ENCODE assay signal across 8 mouse cellular contexts in the genomic region with DNA sequence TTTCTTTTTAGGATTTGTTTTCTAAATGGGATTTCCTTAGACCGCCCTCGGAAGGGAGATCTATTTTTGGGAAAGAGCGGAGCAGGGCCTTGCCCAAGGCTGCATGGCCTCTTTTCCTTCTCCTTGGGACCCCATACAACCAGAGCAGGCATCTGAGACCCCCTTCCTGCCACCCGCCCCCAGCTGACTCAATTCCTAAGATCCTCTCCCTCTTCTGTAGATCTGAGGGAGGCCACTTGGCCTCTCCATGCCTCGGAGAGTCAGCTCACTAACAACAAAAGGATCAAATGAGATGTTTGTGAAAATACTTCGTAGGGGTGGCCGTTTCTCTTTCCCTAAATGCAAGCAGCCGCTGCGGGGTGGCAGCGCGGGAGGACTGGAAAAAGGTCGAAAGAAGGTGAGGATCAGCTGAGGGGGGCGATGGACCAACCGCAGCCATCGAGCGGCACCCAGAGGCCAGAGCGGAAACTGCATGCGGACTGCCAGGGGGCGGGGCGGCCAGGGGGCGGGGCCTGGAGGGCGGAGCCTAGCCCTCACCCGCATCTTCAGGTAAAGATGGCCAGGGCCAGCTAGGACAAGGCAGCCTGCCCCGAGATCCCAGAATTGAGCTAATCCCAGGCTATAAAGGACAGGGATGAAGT. TPM values are rescaled to one million over a fixed set of nuclear protein-coding genes. Genes with fewer than 3 reads are reported as not detected.
DNase-seq lines count a peak whose midpoint lies in the region; ATAC-seq lines count a peak whose summit lies in the region.

No protein-coding gene starts in this region.

- WGBS in limb, embryonic 12.5 days: 10% methylated on average over 24 of the region's 24 CpGs
- WGBS in midbrain, embryonic 13.5 days: 8% methylated on average over 24 of the region's 24 CpGs

- peak; percentile 95 for DNase-seq in heart, adult 11 months
- no peak for DNase-seq in heart, postnatal 25 days (ENCODE audit: low spot score)
- peak; percentile 84 to 91 for DNase-seq in cerebellum, postnatal 4 days (ENCODE audit: low spot score in 2 of 2)
- peak; percentile 83 for DNase-seq in gastrocnemius, postnatal 10 days
- DNase-seq in spleen, adult 12 weeks (ENCODE audit: low spot score): peak; percentile 42

- H3K4me3 ChIP-seq in limb, embryonic 12.5 days (replicated peaks): peak overlapping the region; percentile 8
- H3K4me3 ChIP-seq in midbrain, embryonic 13.5 days (replicated peaks): no peak overlapping the region

- no peak overlapping the region for H3K9ac ChIP-seq in limb, embryonic 12.5 days (replicated peaks)
- 0 out of 2 replicates have a peak overlapping the region, but pooled peaks have one; percentile 39 for H3K9ac ChIP-seq in midbrain, embryonic 13.5 days (replicated peaks)

- H3K27ac ChIP-seq in limb, embryonic 12.5 days: no peak overlapping the region
- H3K27ac ChIP-seq in midbrain, embryonic 13.5 days: no peak overlapping the region

- H3K4me2 ChIP-seq in limb, embryonic 12.5 days: peak overlapping the region; percentile 48
- H3K4me2 ChIP-seq in midbrain, embryonic 13.5 days (replicated peaks): peak overlapping the region; percentile 45

- H3K9me3 ChIP-seq in limb, embryonic 12.5 days: no peaks in the 10 kb centered on the region
- H3K9me3 ChIP-seq in midbrain, embryonic 13.5 days: no peaks in the 10 kb centered on the region

- no peaks in the 10 kb centered on the region; the same call in 1 of the 2 replicates for H3K4me1 ChIP-seq in limb, embryonic 12.5 days (replicated peaks)
- peaks cover 5% of the 10 kb centered on the region for H3K4me1 ChIP-seq in midbrain, embryonic 13.5 days (replicated peaks)

- peaks cover 10% of the 10 kb centered on the region for H3K27me3 ChIP-seq in limb, embryonic 12.5 days
- peaks cover 21% of the 10 kb centered on the region for H3K27me3 ChIP-seq in midbrain, embryonic 13.5 days

- intact Hi-C loops in heart, postnatal 25 days (cut with DNase I): loop anchor here (1.0 kb wide), 1 partner anchor 115 kb away; no protein-coding TSS in a partner anchor

- ATAC-seq in inflammation-experienced regulatory T-cells, adult 6 months: peak; percentile 41
- no peak for ATAC-seq in limb, embryonic 12.5 days (ENCODE audit: insufficient number of reproducible peaks, insufficient read depth, low FRiP score, low TSS enrichment, low read depth)
- peak; percentile 65; the same call in 1 of the 2 replicates for ATAC-seq in midbrain, embryonic 13.5 days

- no peaks in the 10 kb centered on the region for H3K36me3 ChIP-seq in limb, embryonic 12.5 days
- H3K36me3 ChIP-seq in midbrain, embryonic 13.5 days: no peaks in the 10 kb centered on the region

RNA-seq across cellular contexts. Expression of a gene that starts 29.5 kb away (rescaled TPM):
- not detected for total RNA-seq in heart, postnatal 25 days (2021)
- not detected for total RNA-seq in gastrocnemius, postnatal 10 days (2021)
- under 1 TPM in 1 of 3 experiments, not detected in 2; 0.47 TPM for polyA plus RNA-seq in inflammation-experienced regulatory T-cells, adult 6 months (2017; shearing (Covaris generic))
- polyA plus RNA-seq in limb, embryonic 12.5 days (2016; fragmentation: Nextera tagmentation; extraction: Ambion mirVana): not detected in 2 replicates
- polyA plus RNA-seq in midbrain, embryonic 13.5 days (2015; fragmentation: Nextera tagmentation; extraction: Ambion mirVana): not detected in 2 replicates
